Mouse (Mus musculus) stomach, embryonic 16.5 days (tissue): ENCODE measurements around the gene Vasp. TPM values are rescaled to one million over a fixed set of nuclear protein-coding genes. Genes with fewer than 3 reads are reported as not detected.

Experiments
- ATAC-seq: fragments of 200-750 bp; cut with Nextera tagmentation; 2 replicates; pipeline ENCODE4 v1.8.0; 2017; ENCODE audit warnings: moderate number of reproducible peaks, moderate TSS enrichment; ENCODE audit not compliant: insufficient read depth, low FRiP score
- H3K27ac ChIP-seq: fragments of 300-500 bp; sonication (generic); 2 replicates; pipeline ENCODE4 v1.5.1; 2014; ENCODE audit warnings: low read length
- H3K27me3 ChIP-seq: fragments of 300-500 bp; sonication (generic); 2 replicates; pipeline ENCODE4 v1.6.1; 2014; ENCODE audit warnings: low read length, control low read depth, mixed read lengths; ENCODE audit not compliant: control insufficient read depth, insufficient read depth
- H3K36me3 ChIP-seq: fragments of 300-500 bp; sonication (generic); 2 replicates; pipeline ENCODE4 v1.6.1; 2014; ENCODE audit warnings: low read length; ENCODE audit not compliant: control insufficient read depth, insufficient read depth
- H3K4me1 ChIP-seq: fragments of 300-500 bp; sonication (generic); 2 replicates; pipeline ENCODE4 v1.6.1; 2014; ENCODE audit warnings: low read length, control low read depth, mixed read lengths; ENCODE audit not compliant: control insufficient read depth, insufficient read depth
- H3K4me2 ChIP-seq: fragments of 300-500 bp; sonication (generic); 2 replicates; pipeline ENCODE4 v1.6.1; 2014; ENCODE audit warnings: low read depth, low read length, mixed read lengths
- H3K4me3 ChIP-seq: fragments of 300-500 bp; sonication (generic); replicated peaks from 2 replicates; pipeline ENCODE4 v1.5.1; 2014; ENCODE audit warnings: mild to moderate bottlenecking, low read length
- H3K9ac ChIP-seq: fragments of 300-500 bp; sonication (generic); 2 replicates; pipeline ENCODE4 v1.6.1; 2014; ENCODE audit warnings: low read length
- H3K9me3 ChIP-seq: fragments of 300-500 bp; sonication (generic); replicated peaks from 2 replicates; pipeline ENCODE4 v1.6.1; 2016; ENCODE audit warnings: low read length, control low read depth; ENCODE audit not compliant: control insufficient read depth
- WGBS: fragments of 180-500 bp; shearing (Covaris S2); extraction: QIAGEN DNeasy Blood & Tissue Kit; methylation state at CpG from one replicate; pipeline ENCODE4 v1.1.7; 2014; 5-methylcytosine and 5-hydroxymethylcytosine counted together
- polyA plus RNA-seq: library from polyadenylated mRNA; unstranded; fragments of >200 nt; fragmentation: Nextera tagmentation; extraction: Ambion mirVana; gene quantifications from 2 replicates; pipeline ENCODE4 v1.2.1, GENCODE M21; 2015

Vasp gene
- polyA plus RNA-seq, 1 experiment from 2014 or later: 85.6 TPM

DNA sequence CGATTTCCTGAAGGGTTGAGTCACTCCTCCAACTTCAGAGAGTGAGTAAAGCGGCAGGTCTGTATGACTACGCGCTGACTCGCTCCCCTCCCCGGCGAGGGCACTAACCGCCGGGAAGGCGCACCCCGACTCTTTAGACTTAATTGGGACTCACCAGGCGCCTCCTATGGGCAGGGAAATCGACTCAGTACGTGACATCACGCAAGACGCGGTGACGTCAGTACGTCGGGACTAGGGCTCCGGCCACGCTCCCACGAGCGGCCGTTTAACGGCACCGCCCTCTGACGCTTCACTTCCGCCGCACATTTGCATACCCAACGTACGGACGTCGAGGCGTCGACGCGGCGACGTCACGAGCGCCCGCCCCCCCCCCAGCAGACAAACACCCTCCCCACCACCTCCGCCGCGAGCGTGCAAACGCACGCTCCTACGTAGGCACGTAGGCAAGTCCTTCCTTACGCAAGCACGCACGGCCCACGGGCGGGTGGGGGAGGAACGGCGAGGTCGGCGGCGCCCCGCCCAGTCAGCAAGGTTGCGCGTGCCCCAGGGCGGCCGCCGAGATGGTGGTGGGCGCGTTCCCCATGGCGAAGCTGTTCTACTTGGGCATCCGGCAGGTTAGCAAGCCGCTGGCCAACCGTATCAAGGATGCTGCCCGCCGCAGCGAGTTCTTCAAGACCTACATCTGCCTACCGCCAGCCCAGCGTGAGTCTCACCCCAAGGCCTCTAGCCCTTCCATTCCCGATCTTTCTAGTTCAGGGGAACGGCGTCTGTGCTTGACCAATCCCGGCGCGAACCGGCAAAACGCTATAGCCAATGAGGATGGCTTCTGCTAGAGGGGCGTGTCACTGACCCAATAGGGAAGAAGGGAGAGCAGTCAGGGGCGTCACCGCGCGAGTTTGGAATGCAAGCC, 43.5 kb downstream of the Vasp start, which contains the start of gene Opa3:
Opa3 (plus strand) TSS at position 452 of the 910 bp plus-strand sequence.
- under 1% methylated on average over 89 of the region's 91 CpGs for WGBS
- Histone ChIP-seq H3K4me3 (peak within 1 kb of the TSS; percentile 73), H3K4me2 (peak within 1 kb of the TSS; percentile 79), H3K9me3 (no peaks in the 10 kb centered on the region), H3K36me3 (no peaks in the 10 kb centered on the region), H3K27me3 (no peaks in the 10 kb centered on the region), H3K9ac (peak within 1 kb of the TSS; percentile 85), H3K4me1 (peaks cover 12% of the 10 kb centered on the region), H3K27ac (peak within 1 kb of the TSS; percentile 100)
- peak; percentile 94 for ATAC-seq

DNA sequence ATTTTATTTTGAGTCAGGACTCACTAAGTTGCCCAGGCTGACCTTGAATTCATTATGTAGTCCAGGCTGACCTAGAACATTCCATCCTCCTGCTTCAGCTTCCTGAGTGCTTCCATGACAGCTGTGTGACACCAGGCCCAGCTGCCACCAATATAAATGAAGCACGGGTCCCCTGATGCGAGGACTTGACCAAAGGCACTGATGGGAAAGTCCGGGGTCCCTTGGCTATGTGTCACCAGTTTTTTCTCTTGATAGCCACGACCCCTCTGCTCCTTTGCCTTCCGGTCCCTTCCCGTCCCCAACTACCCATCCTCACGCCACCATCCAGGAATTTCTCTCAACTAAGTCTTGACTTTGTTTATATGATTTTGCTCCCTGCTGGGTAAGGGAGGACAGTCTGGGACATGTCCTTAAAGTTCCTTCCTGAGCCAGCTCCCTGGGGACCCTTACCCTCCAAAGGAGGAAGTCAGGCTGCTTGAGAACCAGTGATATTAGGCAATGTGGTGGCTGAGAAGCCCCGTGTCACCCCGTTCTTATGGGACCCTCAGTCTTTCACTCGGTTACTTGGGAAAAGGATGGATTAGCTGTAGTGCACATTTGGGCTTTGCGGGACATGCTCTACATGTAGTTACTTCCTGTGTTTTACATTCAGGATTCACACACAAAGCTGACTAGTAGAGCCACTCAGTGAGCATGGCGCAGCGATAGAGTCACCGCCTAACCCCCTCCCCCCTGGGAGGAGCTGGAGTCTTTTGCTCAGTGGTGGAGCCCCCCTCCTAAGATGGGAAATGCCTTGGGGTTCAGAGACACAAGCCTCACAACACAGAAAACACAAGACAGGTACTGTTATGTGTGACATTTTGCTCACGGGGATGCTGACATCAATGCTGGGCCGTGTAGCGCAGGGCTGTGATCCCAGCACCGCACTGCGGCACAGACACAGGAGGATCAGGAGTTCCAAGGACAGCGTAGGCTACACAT, 44.5 kb downstream of the Vasp start:
- Histone ChIP-seq H3K9ac (peak overlapping the region; percentile 79), H3K4me3 (peak overlapping the region; percentile 73), H3K27ac (peak overlapping the region; percentile 97), H3K27me3 (no peaks in the 10 kb centered on the region), H3K4me2 (peak overlapping the region; percentile 74), H3K9me3 (no peaks in the 10 kb centered on the region), H3K36me3 (no peaks in the 10 kb centered on the region), H3K4me1 (peaks cover 12% of the 10 kb centered on the region)
- ATAC-seq: peak; percentile 10
- WGBS: 17% methylated on average over 20 of the region's 20 CpGs

DNA sequence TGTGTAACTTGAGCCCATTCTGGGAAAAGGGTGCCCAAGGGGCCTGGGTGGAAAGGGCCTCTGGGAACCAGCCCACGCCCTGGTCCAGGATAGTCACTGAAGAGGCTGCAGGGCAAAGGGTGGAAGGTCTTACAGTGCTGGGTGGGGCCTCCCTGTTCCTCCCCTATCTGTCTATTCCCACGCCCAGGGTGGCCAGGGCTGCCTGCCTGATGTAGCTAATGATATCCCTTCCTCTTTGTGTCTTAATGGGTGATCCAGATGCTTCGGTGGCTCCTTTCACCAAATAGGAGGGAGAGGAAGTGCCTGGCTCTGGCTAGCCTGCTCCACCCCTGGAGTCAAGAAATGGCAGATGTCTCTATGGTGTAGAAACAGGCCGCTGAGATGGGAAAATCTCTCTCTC, 46.7 kb downstream of the Vasp start:
- WGBS: 77% methylated on average over 4 of the region's 4 CpGs
- Histone ChIP-seq H3K4me2 (no peak overlapping the region), H3K9ac (no peak overlapping the region), H3K4me1 (peaks cover 12% of the 10 kb centered on the region), H3K4me3 (no peak overlapping the region), H3K36me3 (no peaks in the 10 kb centered on the region), H3K27me3 (no peaks in the 10 kb centered on the region), H3K9me3 (no peaks in the 10 kb centered on the region), H3K27ac (no peak overlapping the region)
- ATAC-seq: no peak

DNA sequence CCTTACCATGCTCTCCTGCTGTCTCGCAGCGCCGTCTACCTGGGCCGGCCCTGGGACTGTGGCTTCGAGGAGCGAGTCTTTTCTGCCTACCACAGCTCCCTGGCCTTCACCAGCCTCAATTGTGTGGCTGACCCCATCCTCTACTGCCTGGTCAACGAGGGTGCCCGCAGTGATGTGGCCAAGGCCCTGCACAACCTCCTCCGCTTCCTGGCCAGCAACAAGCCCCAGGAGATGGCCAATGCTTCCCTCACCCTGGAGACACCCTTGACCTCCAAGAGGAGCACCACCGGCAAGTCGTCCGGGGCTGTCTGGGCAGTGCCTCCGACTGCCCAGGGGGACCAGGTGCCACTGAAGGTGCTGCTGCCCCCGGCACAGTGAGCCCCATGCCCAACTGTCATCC, 48.7 kb downstream of the Vasp start:
- WGBS: 87% methylated on average over 14 of the region's 14 CpGs
- ATAC-seq: no peak

DNA sequence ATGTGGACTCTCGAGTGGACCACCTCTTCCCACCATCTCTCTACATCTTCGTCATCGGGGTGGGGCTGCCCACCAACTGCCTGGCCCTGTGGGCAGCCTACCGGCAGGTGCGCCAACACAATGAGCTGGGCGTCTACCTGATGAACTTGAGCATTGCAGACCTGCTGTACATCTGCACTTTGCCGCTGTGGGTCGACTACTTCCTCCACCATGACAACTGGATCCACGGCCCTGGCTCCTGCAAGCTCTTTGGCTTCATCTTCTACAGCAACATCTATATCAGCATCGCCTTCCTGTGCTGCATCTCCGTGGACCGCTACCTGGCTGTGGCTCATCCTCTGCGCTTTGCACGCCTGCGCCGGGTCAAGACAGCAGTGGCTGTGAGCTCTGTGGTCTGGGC, 49.4 kb downstream of the Vasp start:
- H3K9me3 ChIP-seq: no peaks in the 10 kb centered on the region
- 95% methylated on average over 16 of the region's 16 CpGs for WGBS
- no peak for ATAC-seq

More for the DNA sequence above, 48.7 kb downstream of the Vasp start:
- peaks cover 11% of the 10 kb centered on the region for H3K4me1 ChIP-seq
- no peak overlapping the region for H3K27ac ChIP-seq
- H3K9me3 ChIP-seq: no peaks in the 10 kb centered on the region
- no peaks in the 10 kb centered on the region for H3K27me3 ChIP-seq
- no peaks in the 10 kb centered on the region for H3K36me3 ChIP-seq
- no peak overlapping the region for H3K9ac ChIP-seq
- no peak overlapping the region for H3K4me3 ChIP-seq
- no peak overlapping the region for H3K4me2 ChIP-seq

DNA sequence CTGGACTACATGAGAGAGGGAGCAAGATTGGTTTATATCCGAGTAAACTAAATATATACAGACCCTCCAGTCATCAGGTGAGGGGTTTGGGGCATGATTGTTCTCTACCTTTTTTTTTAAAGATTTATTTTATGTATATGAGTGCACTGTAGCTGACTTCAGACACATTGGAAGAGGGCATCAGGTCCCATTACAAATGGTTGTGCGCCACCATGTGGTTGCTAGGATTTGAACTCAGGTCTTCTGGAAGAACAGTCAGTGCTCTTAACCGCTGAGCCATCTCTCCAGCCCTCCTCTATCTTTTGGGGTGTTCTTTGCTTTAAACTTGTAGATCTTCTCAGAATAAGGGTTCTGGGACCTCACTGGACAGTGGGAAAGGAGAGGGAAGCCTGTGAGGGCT, 51.6 kb downstream of the Vasp start:
- WGBS: 70% methylated on average over 3 of the region's 3 CpGs
- H3K9me3 ChIP-seq: no peaks in the 10 kb centered on the region
- H3K27ac ChIP-seq: no peak overlapping the region

More for the DNA sequence above, 49.4 kb downstream of the Vasp start:
- no peak overlapping the region for H3K4me3 ChIP-seq
- no peaks in the 10 kb centered on the region for H3K36me3 ChIP-seq
- no peak overlapping the region for H3K27ac ChIP-seq
- H3K4me2 ChIP-seq: no peak overlapping the region
- H3K4me1 ChIP-seq: peaks cover 10% of the 10 kb centered on the region
- no peak overlapping the region for H3K9ac ChIP-seq
- no peaks in the 10 kb centered on the region for H3K27me3 ChIP-seq

DNA sequence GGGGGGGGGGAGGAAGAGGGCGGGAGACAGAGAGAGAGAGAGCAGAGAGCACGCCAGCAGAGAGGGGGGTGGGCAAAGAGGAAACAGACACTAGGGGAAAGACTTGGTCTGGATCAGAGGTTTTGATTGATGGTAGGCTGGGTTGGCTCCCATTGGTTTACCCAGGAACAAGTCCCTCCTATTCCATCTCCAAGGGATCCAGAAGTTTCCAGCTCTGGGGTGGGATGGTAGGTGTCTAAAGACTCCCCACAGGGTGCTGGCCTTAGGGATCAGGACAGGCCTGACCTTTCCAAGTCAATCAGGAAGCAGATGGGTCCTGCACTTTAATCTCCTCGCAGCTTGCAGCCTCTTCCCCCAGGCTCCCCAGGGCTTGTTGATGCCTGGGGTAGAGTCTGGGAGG, 53.7 kb downstream of the Vasp start:
- Histone ChIP-seq H3K9me3 (no peaks in the 10 kb centered on the region), H3K4me3 (no peak overlapping the region), H3K27me3 (no peaks in the 10 kb centered on the region), H3K27ac (no peak overlapping the region), H3K4me1 (peaks cover 4% of the 10 kb centered on the region; the same call in 1 of the 2 replicates), H3K9ac (no peak overlapping the region), H3K36me3 (no peaks in the 10 kb centered on the region), H3K4me2 (no peak overlapping the region)
- 20% methylated on average over 2 of the region's 3 CpGs for WGBS
- ATAC-seq: peak; percentile 18; the same call in 1 of the 2 replicates

More for the DNA sequence above, 51.6 kb downstream of the Vasp start:
- H3K4me3 ChIP-seq: no peak overlapping the region
- no peaks in the 10 kb centered on the region for H3K27me3 ChIP-seq
- H3K4me2 ChIP-seq: no peak overlapping the region
- ATAC-seq: no peak
- no peak overlapping the region for H3K9ac ChIP-seq
- peaks cover 4% of the 10 kb centered on the region; the same call in 1 of the 2 replicates for H3K4me1 ChIP-seq
- no peaks in the 10 kb centered on the region for H3K36me3 ChIP-seq

DNA sequence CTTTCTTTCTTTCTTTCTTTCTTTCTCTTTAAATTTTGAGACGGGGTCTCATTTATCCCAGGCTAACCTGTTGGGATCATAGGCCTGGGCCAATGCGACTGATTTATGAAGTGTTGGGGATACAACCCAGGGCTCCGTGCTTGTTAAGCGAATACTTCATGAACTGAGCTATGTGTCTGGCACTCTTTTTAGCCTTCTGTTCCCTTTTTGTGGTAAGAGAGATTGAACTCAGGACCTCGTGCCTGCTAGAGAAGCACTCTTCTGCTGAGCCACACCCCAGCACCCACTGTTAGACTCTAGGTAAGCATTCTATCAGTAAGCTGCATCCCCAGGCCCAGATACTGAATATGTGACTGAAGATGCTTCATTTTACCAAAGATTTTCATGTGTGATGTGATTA, 54.1 kb downstream of the Vasp start:
- WGBS: 44% methylated on average over 5 of the region's 5 CpGs
- H3K27ac ChIP-seq: no peak overlapping the region

More for the DNA sequence above, 54.1 kb downstream of the Vasp start:
- Histone ChIP-seq H3K9ac (no peak overlapping the region), H3K9me3 (no peaks in the 10 kb centered on the region), H3K36me3 (no peaks in the 10 kb centered on the region), H3K4me2 (no peak overlapping the region), H3K27me3 (no peaks in the 10 kb centered on the region), H3K4me1 (peaks cover 5% of the 10 kb centered on the region; the same call in 1 of the 2 replicates), H3K4me3 (no peak overlapping the region)
- ATAC-seq: no peak
